Mouse (Mus musculus): Measurements from ENCODE around the gene Pou2f2.

- no peak for TF ChIP-seq CTCF (IDR thresholded peaks at IDR 0.05)
- no peak for TF ChIP-seq POLR2A (IDR thresholded peaks at IDR 0.05; ENCODE audit: insufficient read depth, low read depth, low read length)
- no peak for TF ChIP-seq EP300 (IDR thresholded peaks at IDR 0.05; ENCODE audit: insufficient read depth, low read depth, low read length)
Observed at GRCm38 (mm10) chr7:25153841-25154240, 25.7 kb downstream of the Pou2f2 start.

All from heart, adult 2 months (tissue).